Mouse (Mus musculus): ENCODE results near the gene Fam53a.

- TF ChIP-seq GATA1 (IDR thresholded peaks at IDR 0.05; ENCODE audit: low read length) = no peak
- TF ChIP-seq TAL1 (IDR thresholded peaks at IDR 0.05; ENCODE audit: low read length) = no peak
These were observed 575 bp downstream of the Fam53a start for GRCm38 (mm10) chr5:33628820-33629300.
